Mouse (Mus musculus): Measurements from ENCODE around the gene Tespa1.

- TF ChIP-seq CTCF (IDR thresholded peaks at IDR 0.05) (no peak), POLR2A (IDR thresholded peaks at IDR 0.05; ENCODE audit: insufficient read depth, low read depth, low read length) (no peak)
These were observed 11.0 kb upstream of the Tespa1 start for GRCm38 (mm10) chr10:130311534-130312227.
